ENCODE assay signal across 14 mouse cellular contexts in the genomic region with DNA sequence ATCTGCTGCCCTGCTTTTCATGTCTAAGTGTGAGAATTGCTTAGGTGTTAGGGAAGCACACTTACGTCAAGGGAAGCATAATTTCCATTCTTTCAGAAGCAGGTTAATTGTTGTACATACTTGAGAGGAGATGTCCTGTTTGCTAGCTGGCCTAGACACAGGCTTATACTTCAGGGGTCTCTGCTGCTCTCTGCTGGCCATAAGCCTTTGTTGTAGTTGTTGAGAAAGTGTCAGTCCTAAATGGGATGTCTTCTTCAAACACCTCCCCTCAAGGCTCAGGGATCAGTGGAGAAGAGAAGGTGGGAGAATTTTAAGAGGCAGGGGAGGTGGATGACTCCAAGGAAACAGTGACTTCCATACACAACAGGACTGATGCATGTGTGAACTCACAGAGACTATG. TPM values are rescaled to one million over a fixed set of nuclear protein-coding genes. Genes with fewer than 3 reads are reported as not detected.
DNase-seq lines count a peak whose midpoint lies in the region; ATAC-seq and TF ChIP-seq lines count a peak whose summit lies in the region.
"Had no signal": no experiment of that assay in that cellular context is flagged by ENCODE, and none has a peak within 500 bp of the region (broad histone marks: within the 10 kb centered on the region; RNA-seq: fewer than 3 reads in every experiment).

No protein-coding gene starts in this region.

- H3K9me3 ChIP-seq in forebrain, postnatal 0 days (ENCODE audit: low read length), result no peaks in the 10 kb centered on the region
- H3K9me3 ChIP-seq in forebrain, embryonic 10.5 days, result no peaks in the 10 kb centered on the region
- H3K9me3 ChIP-seq in liver, postnatal 0 days (ENCODE audit: low read length), result no peaks in the 10 kb centered on the region
- no peaks in the 10 kb centered on the region for H3K9me3 ChIP-seq in liver, embryonic 11.5 days (ENCODE audit: control insufficient read depth, low read length)
- H3K9me3 ChIP-seq: midbrain, embryonic 12.5 days had no signal

- H3K4me2 ChIP-seq in forebrain, postnatal 0 days (ENCODE audit: low read depth), result no peak overlapping the region
- no peak overlapping the region for H3K4me2 ChIP-seq in liver, postnatal 0 days (ENCODE audit: low read depth, low read length)
- no peak overlapping the region for H3K4me2 ChIP-seq in liver, embryonic 11.5 days
- H3K4me2 ChIP-seq: midbrain, embryonic 12.5 days had no signal

- no peak overlapping the region for H3K27ac ChIP-seq in forebrain, postnatal 0 days (ENCODE audit: low read depth, low read length)
- H3K27ac ChIP-seq in forebrain, embryonic 10.5 days, result no peak overlapping the region
- H3K27ac ChIP-seq in liver, postnatal 0 days (ENCODE audit: low read depth), result no peak overlapping the region
- H3K27ac ChIP-seq in liver, embryonic 11.5 days (ENCODE audit: low read depth, low read length), result no peak overlapping the region
- H3K27ac ChIP-seq: midbrain, embryonic 12.5 days had no signal

- H3K27me3 ChIP-seq in forebrain, postnatal 0 days (ENCODE audit: insufficient read depth, low read length), result no peaks in the 10 kb centered on the region
- H3K27me3 ChIP-seq in forebrain, embryonic 10.5 days (ENCODE audit: poor library complexity, severe bottlenecking), result no peaks in the 10 kb centered on the region
- H3K27me3 ChIP-seq in liver, postnatal 0 days (ENCODE audit: insufficient read depth, low read length), result no peaks in the 10 kb centered on the region
- no peaks in the 10 kb centered on the region for H3K27me3 ChIP-seq in liver, embryonic 11.5 days (replicated peaks; ENCODE audit: control insufficient read depth, insufficient read depth, low read length)
- H3K27me3 ChIP-seq: midbrain, embryonic 12.5 days had no signal

- WGBS in forebrain, postnatal 0 days, result 84% methylated on average over 1 of the region's 1 CpGs
- 88% methylated on average over 1 of the region's 1 CpGs for WGBS in forebrain, embryonic 10.5 days
- 78% methylated on average over 1 of the region's 1 CpGs for WGBS in liver, postnatal 0 days (ENCODE audit: insufficient replicate concordance)
- 70% methylated on average over 1 of the region's 1 CpGs for WGBS in liver, embryonic 11.5 days

- peak; percentile 30; the same call in 1 of the 2 replicates for TF ChIP-seq CTCF in forebrain, postnatal 0 days (IDR thresholded peaks at IDR 0.05; ENCODE audit: low read depth)
- TF ChIP-seq CTCF in liver, postnatal 0 days (IDR thresholded peaks at IDR 0.05; ENCODE audit: low read depth), result peak; percentile 21; the same call in 1 of the 2 replicates

- H3K4me1 ChIP-seq in forebrain, postnatal 0 days (ENCODE audit: insufficient read depth), result no peaks in the 10 kb centered on the region
- no peaks in the 10 kb centered on the region for H3K4me1 ChIP-seq in forebrain, embryonic 10.5 days
- H3K4me1 ChIP-seq in liver, postnatal 0 days (ENCODE audit: insufficient read depth), result no peaks in the 10 kb centered on the region
- no peaks in the 10 kb centered on the region for H3K4me1 ChIP-seq in liver, embryonic 11.5 days (replicated peaks; ENCODE audit: control insufficient read depth, insufficient read depth, low read length)
- H3K4me1 ChIP-seq: midbrain, embryonic 12.5 days had no signal

- no peak for TF ChIP-seq EP300 in liver, postnatal 0 days (IDR thresholded peaks at IDR 0.05; ENCODE audit: low read depth)

- H3K4me3 ChIP-seq in forebrain, postnatal 0 days (ENCODE audit: low read depth, low read length), result no peak overlapping the region
- H3K4me3 ChIP-seq in forebrain, embryonic 10.5 days, result no peak overlapping the region
- H3K4me3 ChIP-seq in liver, postnatal 0 days (ENCODE audit: low read depth, low read length), result no peak overlapping the region
- H3K4me3 ChIP-seq in liver, embryonic 11.5 days (ENCODE audit: low read depth, low read length), result no peak overlapping the region
- H3K4me3 ChIP-seq: midbrain, embryonic 12.5 days had no signal

- no peak for ATAC-seq in forebrain, postnatal 0 days
- no peak for ATAC-seq in liver, postnatal 0 days
- no peak for ATAC-seq in liver, embryonic 11.5 days (replicated peaks; ENCODE audit: low FRiP score)

- no peak for DNase-seq in forebrain, postnatal 0 days
- no peak for DNase-seq in forebrain, embryonic 10.5 days (ENCODE audit: extremely low spot score, low spot score)
- DNase-seq in liver, postnatal 0 days, result no peak
- no peak for DNase-seq in liver, embryonic 11.5 days (ENCODE audit: low spot score)
- peak; percentile 18 for DNase-seq in A20 (ENCODE audit: low read depth, low spot score)
- DNase-seq in brain, adult 2 months (ENCODE audit: low read depth, low spot score), result peak; percentile 15
- no peak for DNase-seq in right cerebral cortex, postnatal 25 days
- DNase-seq: adrenal gland, postnatal 25 days; cerebellum, adult 9-10 months; heart, adult 18-20 months had no signal

- no peak overlapping the region for H3K9ac ChIP-seq in forebrain, postnatal 0 days
- H3K9ac ChIP-seq in liver, postnatal 0 days (replicated peaks), result no peak overlapping the region
- H3K9ac ChIP-seq in liver, embryonic 11.5 days (ENCODE audit: low read depth, low read length), result no peak overlapping the region
- H3K9ac ChIP-seq: midbrain, embryonic 12.5 days had no signal

- H3K36me3 ChIP-seq in forebrain, postnatal 0 days (ENCODE audit: insufficient read depth), result no peaks in the 10 kb centered on the region
- no peaks in the 10 kb centered on the region for H3K36me3 ChIP-seq in forebrain, embryonic 10.5 days (replicated peaks)
- no peaks in the 10 kb centered on the region for H3K36me3 ChIP-seq in liver, postnatal 0 days (replicated peaks; ENCODE audit: insufficient read depth, low read length)
- no peaks in the 10 kb centered on the region for H3K36me3 ChIP-seq in liver, embryonic 11.5 days (ENCODE audit: control insufficient read depth, insufficient read depth, low read length)
- H3K36me3 ChIP-seq: midbrain, embryonic 12.5 days had no signal

RNA-seq across cellular contexts. Expression of gene Vgll1, which starts 32.9 kb away (rescaled TPM):
- not detected in 2 replicates for total RNA-seq in forebrain, postnatal 0 days (2014; rRNA removed)
- polyA plus RNA-seq in forebrain, postnatal 0 days (2015; fragmentation: Nextera tagmentation; extraction: Ambion mirVana), result not detected in 2 replicates
- 0.06 and 0.09 TPM in 2 replicates for polyA plus RNA-seq in forebrain, embryonic 10.5 days (2016; fragmentation: Nextera tagmentation; extraction: Ambion mirVana)
- not detected in 2 replicates for polyA plus RNA-seq in liver, postnatal 0 days (2015; fragmentation: Nextera tagmentation; extraction: Ambion mirVana)
- polyA plus RNA-seq in liver, embryonic 11.5 days (2014; fragmentation: Nextera tagmentation; extraction: Ambion mirVana), result not detected in 2 replicates
- total RNA-seq: adrenal gland, postnatal 25 days; heart, adult 18-20 months; left cerebral cortex, postnatal 36 days had no signal
- polyA plus RNA-seq: liver, embryonic 16.5 days; neural tube, embryonic 11.5 days had no signal

Comparison
In these comparisons a context has a peak if more than half of its experiments do, and no peak if none do; other contexts are left out.
1. DNase-seq: peak in A20 (single experiment) and brain, adult 2 months (single experiment); none in forebrain, postnatal 0 days (single experiment), forebrain, embryonic 10.5 days (single experiment), liver, postnatal 0 days (single experiment), liver, embryonic 11.5 days (single experiment) and right cerebral cortex, postnatal 25 days (single experiment).